ENCODE assay signal across 22 mouse cellular contexts in genomic region chr10:93868886-93869285, GRCm38 (mm10). TPM values are rescaled to one million over a fixed set of nuclear protein-coding genes. Genes with fewer than 3 reads are reported as not detected.
"Had no signal": no experiment of that assay in that cellular context is flagged by ENCODE, and none has a peak within 500 bp of the region (broad histone marks: within the 10 kb centered on the region; RNA-seq: fewer than 3 reads in every experiment).

No protein-coding gene starts in this region.

- H3K9ac ChIP-seq: liver, postnatal 0 days; lung, embryonic 15.5 days; midbrain, embryonic 13.5 days; midbrain, embryonic 15.5 days; neural tube, embryonic 12.5 days; stomach, embryonic 15.5 days had no signal

- H3K27ac ChIP-seq: lung, embryonic 15.5 days; macrophage; midbrain, embryonic 13.5 days; midbrain, embryonic 15.5 days; neural tube, embryonic 12.5 days; stomach, embryonic 15.5 days; stomach, postnatal 0 days had no signal

- DNase-seq: liver, postnatal 0 days; lung, adult 2 months; lung, postnatal 14 days; lung, postnatal 36 days; right cerebral cortex, postnatal 14 days; thymus, adult 2 months; thymus, postnatal 25 days; thymus, postnatal 4 days had no signal

- H3K4me1 ChIP-seq: lung, embryonic 15.5 days; midbrain, embryonic 13.5 days; midbrain, embryonic 15.5 days; neural tube, embryonic 12.5 days; stomach, embryonic 15.5 days had no signal

- H3K4me3 ChIP-seq: lung, embryonic 15.5 days; megakaryocyte, embryonic 14.5 days; midbrain, embryonic 13.5 days; midbrain, embryonic 15.5 days; neural tube, embryonic 12.5 days; stomach, embryonic 15.5 days had no signal

- ATAC-seq: liver, postnatal 0 days; lung, postnatal 0 days; midbrain, embryonic 13.5 days; midbrain, embryonic 15.5 days had no signal

- H3K27me3 ChIP-seq: lung, embryonic 15.5 days; megakaryocyte, embryonic 14.5 days; midbrain, embryonic 13.5 days; midbrain, embryonic 15.5 days; neural tube, embryonic 12.5 days; stomach, embryonic 15.5 days had no signal

- H3K9me3 ChIP-seq: lung, embryonic 15.5 days; megakaryocyte, embryonic 14.5 days; midbrain, embryonic 13.5 days; midbrain, embryonic 15.5 days; neural tube, embryonic 12.5 days; stomach, embryonic 15.5 days had no signal

RNA-seq across cellular contexts. Expression of gene Usp44, which starts 37.5 kb away (rescaled TPM):
- total RNA-seq: monocyte, adult 5-6 weeks; neutrophil, adult 5-6 weeks had no signal
- polyA plus RNA-seq: macrophage; midbrain, postnatal 0 days; spleen, adult 2 months; stomach, postnatal 0 days; urinary bladder, adult 2 months had no signal
